Mouse (Mus musculus): ENCODE data around the gene Mia3. TPM values are rescaled to one million over a fixed set of nuclear protein-coding genes. Genes with fewer than 3 reads are reported as not detected.

Gene Mia3
- polyA plus RNA-seq, 1 experiment from 2014 or later = 67.3 TPM

DNA sequence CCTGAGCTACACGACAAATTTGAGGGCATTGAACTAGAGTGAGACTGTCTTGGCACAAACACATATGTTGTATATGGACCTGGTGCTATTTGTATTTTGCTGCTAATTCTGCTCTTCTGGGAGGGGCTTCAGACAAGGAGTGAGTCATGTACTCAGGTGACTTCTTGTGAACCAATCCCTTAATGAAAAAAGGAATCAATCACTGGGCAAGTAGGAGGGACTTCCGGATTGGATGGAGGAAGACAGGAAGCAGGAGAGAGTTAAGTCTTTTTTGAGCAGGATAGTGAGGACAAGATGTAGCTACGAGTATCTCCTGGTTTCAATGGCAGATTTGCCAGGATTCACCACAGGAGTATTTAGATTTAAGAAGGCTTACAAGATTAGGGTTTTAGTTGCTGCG is 79.8 kb downstream of the Mia3 start:
- WGBS = 95% methylated on average over 4 of the region's 4 CpGs
- Histone ChIP-seq H3K4me1 (ENCODE audit: control insufficient read depth, insufficient read depth, low read length) (no peaks in the 10 kb centered on the region), H3K9ac (ENCODE audit: low read depth, low read length) (no peak overlapping the region), H3K27me3 (replicated peaks; ENCODE audit: control insufficient read depth, insufficient read depth, low read length) (no peaks in the 10 kb centered on the region), H3K9me3 (ENCODE audit: control insufficient read depth, low read length) (no peaks in the 10 kb centered on the region), H3K36me3 (ENCODE audit: control insufficient read depth, insufficient read depth, low read length) (peaks cover 25% of the 10 kb centered on the region), H3K27ac (ENCODE audit: low read length) (no peak overlapping the region), H3K4me3 (ENCODE audit: low read length) (no peak overlapping the region), H3K4me2 (ENCODE audit: low read depth, low read length) (no peak overlapping the region)
- ATAC-seq = no peak

- Histone ChIP-seq H3K4me3 (ENCODE audit: low read length) (no peak overlapping the region), H3K36me3 (ENCODE audit: control insufficient read depth, insufficient read depth, low read length) (peaks cover 30% of the 10 kb centered on the region), H3K9me3 (ENCODE audit: control insufficient read depth, low read length) (no peaks in the 10 kb centered on the region), H3K4me1 (ENCODE audit: control insufficient read depth, insufficient read depth, low read length) (no peaks in the 10 kb centered on the region), H3K27me3 (replicated peaks; ENCODE audit: control insufficient read depth, insufficient read depth, low read length) (no peaks in the 10 kb centered on the region), H3K9ac (ENCODE audit: low read depth, low read length) (no peak overlapping the region), H3K27ac (ENCODE audit: low read length) (no peak overlapping the region), H3K4me2 (ENCODE audit: low read depth, low read length) (no peak overlapping the region)
- 87% methylated on average over 3 of the region's 3 CpGs for WGBS
- no peak for ATAC-seq
These were observed 81.0 kb downstream of the Mia3 start for GRCm38 (mm10) chr1:183288351-183288750.

Other genes with a start within 250 kb of the Mia3 start
- gene Disp1, start 148.0 kb downstream of the Mia3 start, polyA plus RNA-seq (2015; fragmentation: Nextera tagmentation; extraction: Ambion mirVana) = 8.0 and 8.6 TPM in 2 replicates
- gene Aida, start 73.0 kb downstream of the Mia3 start, polyA plus RNA-seq (2015; fragmentation: Nextera tagmentation; extraction: Ambion mirVana) = 22.6 and 23.6 TPM in 2 replicates
- gene Brox, start 72.3 kb downstream of the Mia3 start, polyA plus RNA-seq (2015; fragmentation: Nextera tagmentation; extraction: Ambion mirVana) = 41.8 and 42.5 TPM in 2 replicates
- gene Taf1a, start 19.4 kb upstream of the Mia3 start, polyA plus RNA-seq (2015; fragmentation: Nextera tagmentation; extraction: Ambion mirVana) = 14.0 and 14.5 TPM in 2 replicates
- 0.17 TPM in 1 of 2 replicates, not detected in the other for gene Hhipl2, start 48.7 kb upstream of the Mia3 start, polyA plus RNA-seq (2015; fragmentation: Nextera tagmentation; extraction: Ambion mirVana)

Measured in intestine, embryonic 16.5 days (tissue).